Mouse (Mus musculus): ENCODE measurements at regions not wholly inside any gene's neighbourhood (a gene's known extent, or its start where the extent isn't known, plus 50 kb on each side); places are given as distances from the start of the nearest gene placed in this dataset.

DNA sequence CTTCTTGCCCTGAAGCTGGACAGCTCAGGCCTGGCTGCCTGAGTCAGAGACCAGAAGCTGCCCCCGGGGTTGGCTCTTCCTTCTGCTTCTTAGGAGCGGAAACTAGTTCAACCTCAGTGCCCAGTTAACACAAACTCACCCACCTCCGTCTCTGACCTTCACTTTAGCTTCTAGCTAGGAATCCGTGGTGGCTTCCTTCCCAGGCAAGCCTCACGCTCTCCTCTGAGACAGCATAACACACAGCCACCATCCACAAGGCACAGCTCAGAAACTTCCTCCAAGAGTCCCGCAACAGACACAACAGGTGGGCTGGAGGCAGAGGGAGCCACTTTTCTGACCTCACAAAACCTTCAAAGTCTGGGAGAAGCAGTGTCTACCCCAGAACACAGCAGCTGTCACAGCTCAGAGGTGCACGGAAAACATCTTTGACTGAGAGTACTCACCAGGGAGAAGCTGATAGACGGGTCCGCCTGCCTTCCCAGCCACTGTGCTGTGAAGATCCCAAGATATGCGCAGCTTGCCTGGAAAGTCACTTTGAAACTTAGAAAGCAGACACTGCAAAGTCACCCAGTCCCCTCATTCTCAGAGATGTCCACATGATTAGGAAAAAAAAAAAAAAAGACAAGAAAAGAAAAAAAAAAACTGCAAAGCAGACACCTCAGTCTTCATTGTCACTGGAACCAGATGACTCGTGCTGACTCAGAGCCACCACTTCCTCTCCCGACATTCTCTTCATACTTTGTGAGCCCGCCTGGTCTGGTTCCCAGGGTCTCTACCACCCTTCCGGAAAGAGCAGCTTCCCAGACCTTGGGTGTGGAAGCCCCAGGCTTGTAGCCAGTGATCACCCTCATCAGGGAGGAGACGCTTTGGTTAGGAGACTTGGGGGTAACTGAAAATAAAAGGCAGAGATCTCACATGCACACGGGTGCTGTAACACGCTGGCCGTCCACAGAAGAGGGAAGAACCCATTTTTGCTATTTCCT lies 162.1 kb upstream of the Spdye4c start:
- in situ Hi-C loops (cut with MboI, MseI), result no loop called here

- in situ Hi-C loops (cut with MboI, MseI), result loop anchor here (5.0 kb wide), 1 partner anchor 118 kb away; no protein-coding TSS in a partner anchor
These were observed 161.2 kb upstream of the Spdye4c start for GRCm38 (mm10) chr2:128429786-128430185.

- in situ Hi-C loops (cut with MboI, MseI), result loop anchor here (5.0 kb wide), 1 partner anchor 116 kb away; no protein-coding TSS in a partner anchor
These were observed 160.2 kb upstream of the Spdye4c start for GRCm38 (mm10) chr2:128430776-128431291.

GRCm38 (mm10) chr2:128431751-128432150 lies 159.3 kb upstream of the Spdye4c start:
- in situ Hi-C loops (cut with MboI, MseI), result loop anchor here (5.0 kb wide), 1 partner anchor 116 kb away; no protein-coding TSS in a partner anchor

DNA sequence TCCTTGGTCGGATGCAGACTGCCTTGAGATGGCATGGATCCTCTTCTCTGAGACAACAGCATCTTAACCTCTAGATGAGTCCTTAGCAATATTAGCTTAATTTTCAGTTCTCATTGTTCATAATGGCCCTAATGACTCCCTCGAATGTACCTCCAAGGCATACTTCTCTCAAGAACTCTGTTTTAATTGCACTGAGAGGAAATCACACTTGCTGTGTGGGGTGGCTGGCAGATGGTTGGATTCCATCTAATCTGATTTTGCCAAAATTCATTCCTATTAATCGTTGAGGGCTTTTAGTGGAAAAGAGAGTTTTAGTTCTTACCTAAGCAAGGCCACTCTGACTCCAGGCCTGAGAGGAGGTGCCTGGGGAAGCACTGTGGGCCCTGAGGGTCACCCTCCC lies 158.3 kb upstream of the Spdye4c start:
- in situ Hi-C loops (cut with MboI, MseI), result loop anchor here (5.0 kb wide), 1 partner anchor 115 kb away; no protein-coding TSS in a partner anchor

DNA sequence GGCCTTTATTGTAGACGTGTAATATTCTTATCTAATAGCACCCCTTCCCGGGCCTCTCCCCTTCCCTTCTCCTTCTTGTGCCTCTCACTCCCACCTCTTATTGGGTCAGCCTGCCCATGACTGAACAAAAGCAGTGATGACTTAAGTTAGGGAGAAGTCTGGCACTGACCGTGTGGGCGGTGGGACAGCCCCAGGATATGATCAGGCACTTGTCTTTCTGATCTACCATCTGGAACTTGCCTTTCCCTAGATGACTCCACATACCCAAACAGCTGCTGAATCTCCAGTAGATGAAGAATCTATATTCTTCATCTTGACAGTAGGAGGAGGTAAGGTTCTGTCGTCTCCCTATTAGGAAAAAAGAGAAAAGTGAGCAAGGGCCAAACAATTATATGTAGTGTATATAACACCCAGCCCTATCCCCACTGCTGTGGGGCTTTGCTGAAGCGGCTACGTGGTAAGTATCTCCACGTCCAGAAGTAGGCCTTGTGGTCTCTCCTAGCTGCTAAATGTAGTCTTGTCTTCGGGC lies 157.4 kb upstream of the Spdye4c start:
- in situ Hi-C loops (cut with MboI, MseI), result loop anchor here (5.0 kb wide), 1 partner anchor 114 kb away; no protein-coding TSS in a partner anchor

DNA sequence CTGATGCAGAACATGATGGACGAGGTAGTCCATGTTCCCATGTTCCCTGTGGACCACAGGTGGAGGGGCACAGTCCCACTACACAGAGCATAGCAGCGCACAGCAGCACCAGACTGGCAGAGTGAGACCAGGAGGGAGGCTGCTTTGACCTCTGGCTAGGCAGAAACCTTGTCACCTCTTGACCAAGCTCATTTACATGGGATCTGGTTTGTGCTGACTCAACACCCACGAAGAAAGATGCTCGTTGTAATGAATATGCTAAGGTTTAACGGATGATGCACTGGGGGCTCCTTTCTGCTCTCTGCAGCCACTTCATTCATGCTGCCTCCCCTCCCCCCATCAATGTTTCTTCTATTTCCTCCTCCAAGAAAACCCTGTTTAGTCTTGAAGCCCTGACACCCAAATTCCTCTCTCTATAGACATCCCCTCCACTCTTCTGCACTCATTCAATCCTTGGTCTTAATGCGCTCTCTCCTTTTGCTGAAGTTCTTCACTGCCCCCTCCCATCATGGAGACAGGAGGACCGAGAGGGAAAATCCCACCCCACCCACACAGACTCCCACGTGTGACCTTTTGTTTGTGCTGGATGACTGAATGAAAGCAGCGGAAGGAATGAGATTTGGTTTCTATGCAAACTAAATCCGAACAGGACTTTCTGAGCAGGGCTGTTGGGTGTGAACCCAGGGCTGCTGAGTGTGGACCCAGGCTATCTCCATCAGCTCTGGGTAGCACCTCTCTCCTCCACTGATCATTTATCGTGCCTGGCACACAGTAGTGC lies 156.6 kb upstream of the Spdye4c start:
- in situ Hi-C loops (cut with MboI, MseI), result loop anchor here (5.0 kb wide), 1 partner anchor 113 kb away; no protein-coding TSS in a partner anchor

DNA sequence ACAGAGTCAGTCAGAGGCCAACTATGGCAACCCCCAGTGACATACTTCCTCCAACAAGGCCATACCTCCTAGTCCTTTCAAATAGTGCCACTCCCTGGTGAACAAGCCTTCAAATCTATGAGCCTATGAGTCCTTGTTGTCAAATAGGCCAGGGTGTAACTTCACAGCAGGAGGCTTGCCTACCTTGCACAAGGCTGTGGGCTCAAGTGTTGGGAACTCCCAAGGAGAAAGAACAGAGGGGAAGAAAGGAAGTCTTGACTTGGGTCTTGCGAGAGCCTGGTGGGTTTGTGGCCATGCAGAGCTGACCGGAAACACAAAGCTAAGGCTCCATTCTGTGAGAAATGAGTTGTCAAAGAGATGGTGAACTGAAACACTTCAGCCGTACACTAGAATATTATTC lies 154.6 kb upstream of the Spdye4c start:
- in situ Hi-C loops (cut with MboI, MseI), result no loop called here

DNA sequence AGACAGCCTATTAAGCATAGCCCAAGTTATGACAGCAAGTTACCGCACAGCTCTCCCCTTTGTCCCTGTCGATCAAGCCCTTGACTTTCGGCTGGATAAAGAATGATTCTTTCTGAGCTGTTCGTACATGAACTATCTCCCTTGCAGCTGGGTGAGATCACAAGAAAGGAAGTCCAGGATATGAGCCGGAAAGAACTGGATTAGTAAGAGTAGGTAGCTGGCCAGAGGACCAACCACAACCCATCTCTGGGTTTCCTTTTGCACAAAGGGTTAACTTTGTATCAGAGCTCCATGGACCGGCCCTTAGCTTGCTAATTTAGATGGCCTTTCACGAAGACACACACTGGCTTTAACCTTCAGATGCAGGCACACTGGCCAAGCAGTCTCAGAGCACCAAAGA lies 153.3 kb upstream of the Spdye4c start:
- in situ Hi-C loops (cut with MboI, MseI), result no loop called here

- in situ Hi-C loops (cut with MboI, MseI), result no loop called here
These were observed 152.7 kb upstream of the Spdye4c start for GRCm38 (mm10) chr2:128438161-128438822.

GRCm38 (mm10) chr2:128438897-128439296 lies 152.1 kb upstream of the Spdye4c start:
- in situ Hi-C loops (cut with MboI, MseI), result no loop called here

DNA sequence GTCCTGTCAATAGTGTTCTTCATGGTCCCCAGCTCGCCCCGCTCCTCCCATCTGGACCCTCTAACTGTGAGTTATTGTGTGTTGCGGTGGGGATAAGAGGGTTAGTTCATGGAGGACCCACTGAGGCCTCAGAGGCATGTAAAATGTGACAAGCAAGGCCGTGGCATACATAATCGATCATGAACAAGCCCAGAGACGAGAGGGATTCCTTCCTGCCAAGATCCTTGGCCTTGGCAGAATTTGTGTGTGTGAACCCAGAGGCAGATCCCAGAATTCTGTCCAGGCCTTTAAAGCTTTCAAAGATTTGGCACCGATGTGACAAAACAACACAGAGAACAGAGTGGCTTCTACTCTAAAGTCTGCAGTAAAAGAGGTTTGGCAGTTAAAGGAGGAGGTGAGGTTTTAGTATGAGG lies 146.4 kb upstream of the Spdye4c start:
- in situ Hi-C loops (cut with MboI, MseI), result loop anchor here (10.0 kb wide), 1 partner anchor 1000 kb away; no protein-coding TSS in a partner anchor

GRCm38 (mm10) chr2:128445443-128445842 lies 145.6 kb upstream of the Spdye4c start:
- in situ Hi-C loops (cut with MboI, MseI), result loop anchor here (10.0 kb wide), 1 partner anchor 999 kb away; no protein-coding TSS in a partner anchor

DNA sequence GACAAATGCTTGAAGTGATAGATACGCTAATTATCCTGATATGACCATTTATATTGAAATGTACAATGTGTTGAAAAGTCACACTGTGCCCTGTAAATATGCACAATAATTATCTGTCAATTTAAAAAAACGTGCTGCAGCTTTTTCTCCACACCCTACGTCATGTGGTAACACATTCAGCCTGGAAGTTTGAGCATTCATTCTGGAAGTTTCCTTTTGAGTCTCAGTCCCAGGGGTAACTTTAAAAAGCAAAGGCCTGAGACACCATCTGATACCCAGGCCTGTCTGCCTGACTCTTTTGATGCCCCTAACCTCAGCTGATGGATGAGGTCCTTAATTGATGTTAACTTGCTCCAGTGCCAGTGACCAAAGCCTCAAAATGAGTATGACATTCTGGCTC lies 141.7 kb upstream of the Spdye4c start:
- in situ Hi-C loops (cut with MboI, MseI), result loop anchor here (10.0 kb wide), 1 partner anchor 996 kb away; no protein-coding TSS in a partner anchor

DNA sequence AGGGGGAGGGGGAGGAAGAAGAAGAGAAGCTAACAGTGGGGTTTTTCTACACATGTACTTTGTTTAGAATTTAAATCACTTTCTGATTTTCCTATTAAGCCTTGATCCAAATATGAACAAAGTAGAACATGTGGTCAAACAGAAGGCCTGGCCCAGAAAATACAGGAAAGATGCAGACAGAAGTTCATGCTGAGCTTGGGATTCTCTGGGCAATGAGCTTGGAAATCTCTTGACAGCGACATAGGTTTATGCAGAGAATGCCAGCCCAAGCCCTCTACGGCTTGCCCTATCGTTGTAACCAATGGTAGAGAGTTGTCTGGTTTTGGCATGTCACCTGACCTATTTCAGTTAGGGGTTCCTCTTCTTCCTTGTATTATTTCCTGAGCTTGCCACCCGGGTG lies 141.0 kb upstream of the Spdye4c start:
- in situ Hi-C loops (cut with MboI, MseI), result no loop called here

GRCm38 (mm10) chr2:128451554-128452239 lies 139.3 kb upstream of the Spdye4c start:
- in situ Hi-C loops (cut with MboI, MseI), result no loop called here

DNA sequence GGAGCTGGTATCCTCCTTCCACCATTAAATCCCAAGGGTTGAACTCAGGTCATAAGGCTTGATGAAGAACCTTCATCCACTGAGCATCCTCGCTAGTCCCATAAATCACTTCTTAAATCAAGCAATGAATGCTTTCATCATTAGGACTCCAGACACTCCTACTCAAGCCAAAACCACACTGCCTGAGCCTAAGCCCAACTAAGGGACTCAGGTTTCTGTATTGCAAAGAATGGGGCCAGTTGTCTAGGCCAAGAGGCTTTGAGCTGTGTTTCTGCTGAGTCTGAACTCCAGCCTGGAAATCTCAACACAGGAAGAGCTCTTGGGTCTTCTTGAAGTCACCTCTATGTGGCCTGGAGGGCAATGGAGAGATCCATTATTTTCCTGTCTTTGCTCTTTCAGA lies 138.4 kb upstream of the Spdye4c start:
- in situ Hi-C loops (cut with MboI, MseI), result no loop called here

GRCm38 (mm10) chr2:128454509-128454908 lies 136.5 kb upstream of the Spdye4c start:
- in situ Hi-C loops (cut with MboI, MseI), result no loop called here

DNA sequence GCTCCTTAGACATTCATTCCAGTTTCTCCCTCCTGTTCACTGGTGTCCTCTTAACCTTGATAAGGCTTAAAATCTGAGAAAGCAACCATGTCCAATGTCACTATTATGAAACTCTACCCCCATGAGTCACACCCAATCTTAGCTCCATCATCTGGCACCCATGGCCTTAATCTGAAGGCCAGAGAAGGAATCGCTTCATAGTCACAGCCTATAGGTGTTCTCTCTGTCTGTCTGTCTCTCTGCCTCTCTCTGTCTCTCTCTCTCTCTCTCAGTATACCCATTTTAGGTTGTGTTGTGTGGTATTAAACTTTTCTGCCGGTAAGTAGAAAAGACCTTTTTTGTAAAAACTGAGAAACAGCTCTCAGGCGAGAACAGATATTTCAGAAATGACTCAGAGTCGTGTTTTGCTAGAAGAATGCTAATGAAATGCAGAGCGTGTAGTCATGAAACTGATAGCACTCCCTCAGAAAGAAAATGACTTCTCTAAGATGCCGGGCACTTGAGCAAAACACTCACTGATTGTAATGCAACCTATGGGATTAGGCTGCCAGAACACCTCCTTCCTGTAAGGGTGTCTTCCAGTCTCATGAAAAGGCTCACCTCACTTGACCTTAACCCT lies 133.3 kb upstream of the Spdye4c start:
- in situ Hi-C loops (cut with MboI, MseI), result loop anchor here (5.0 kb wide), 2 partner anchors 45 to 85 kb away; no protein-coding TSS in a partner anchor

Measured in regulatory T cell (primary cell).